Mouse (Mus musculus) left cerebral cortex, adult 2 months (tissue): ENCODE measurements around the gene D930007J09Rik. TPM values are rescaled to one million over a fixed set of nuclear protein-coding genes. Genes with fewer than 3 reads are reported as not detected.

Experiments used
- DNase-seq, 2 experiments: peaks; one replicate each; pipeline ENCODE4 v3.0.0; 2021 to 2022; ENCODE audit warnings: low spot score in 2 of 2, mixed read lengths in 1 of 2; ENCODE audit errors: extremely low spot score in 1 of 2
- H3K27ac ChIP-seq: fragments of 200-600 bp; 2 replicates; pipeline ENCODE4 v1.8.1; 2022
- H3K4me3 ChIP-seq: fragments of 200-600 bp; 2 replicates; pipeline ENCODE4 v1.8.1; 2022
- CTCF ChIP-seq: fragments of 200-600 bp; IDR thresholded peaks from 2 replicates; pipeline ENCODE4 v1.8.1; 2022; ENCODE audit warnings: antibody characterized with exemption, mild to moderate bottlenecking, moderate library complexity
- intact Hi-C: fragments of 180-260 bp; cut with DNase I; formaldehyde crosslinking; loops from one replicate; pipeline ENCODE4 v1.15.1; 2025
- total RNA-seq, 2 experiments: library from RNA; stranded (reverse); gene quantifications; 2 replicates each; pipeline ENCODE4 v1.2.3; 2021

Gene D930007J09Rik
- total RNA-seq, 2 experiments from 2014 or later: not detected

- no peak for TF ChIP-seq CTCF
- H3K27ac ChIP-seq: no peak overlapping the region
- H3K4me3 ChIP-seq: no peak overlapping the region
- no peak for DNase-seq
- intact Hi-C loops: no loop called here
These were observed 26.3 kb downstream of the D930007J09Rik start for GRCm38 (mm10) chr13:32776350-32776749.

GRCm38 (mm10) chr13:32775889-32776288 is 26.8 kb downstream of the D930007J09Rik start:
- DNase-seq: no peak
- Histone ChIP-seq H3K4me3 (no peak overlapping the region), H3K27ac (no peak overlapping the region)
- intact Hi-C loops: no loop called here
- no peak for TF ChIP-seq CTCF

- no peak for TF ChIP-seq CTCF
- no peak overlapping the region for H3K4me3 ChIP-seq
- DNase-seq: no peak
- H3K27ac ChIP-seq: no peak overlapping the region
- intact Hi-C loops: no loop called here
These were observed 32.7 kb downstream of the D930007J09Rik start for GRCm38 (mm10) chr13:32769960-32770359.

GRCm38 (mm10) chr13:32768104-32768503 is 34.5 kb downstream of the D930007J09Rik start:
- Histone ChIP-seq H3K4me3 (no peak overlapping the region), H3K27ac (no peak overlapping the region)
- peak; percentile 72 for TF ChIP-seq CTCF
- peak; percentile 25 to 29 for DNase-seq
- intact Hi-C loops: loop anchor here (1.0 kb wide), 1 partner anchor 29 kb away; no protein-coding TSS in a partner anchor

GRCm38 (mm10) chr13:32764448-32764847 is 38.2 kb downstream of the D930007J09Rik start:
- no peak overlapping the region for H3K27ac ChIP-seq
- DNase-seq: no peak
- TF ChIP-seq CTCF: no peak
- no peak overlapping the region for H3K4me3 ChIP-seq
- intact Hi-C loops: no loop called here

- TF ChIP-seq CTCF: no peak
- intact Hi-C loops: no loop called here
- Histone ChIP-seq H3K4me3 (no peak overlapping the region), H3K27ac (no peak overlapping the region)
- no peak for DNase-seq
These were observed 39.5 kb downstream of the D930007J09Rik start for GRCm38 (mm10) chr13:32763141-32763540.

GRCm38 (mm10) chr13:32760795-32761194 is 41.9 kb downstream of the D930007J09Rik start:
- no peak overlapping the region for H3K4me3 ChIP-seq
- no peak for DNase-seq
- H3K27ac ChIP-seq: no peak overlapping the region
- no peak for TF ChIP-seq CTCF
- intact Hi-C loops: no loop called here

GRCm38 (mm10) chr13:32759036-32759435 is 43.6 kb downstream of the D930007J09Rik start:
- Histone ChIP-seq H3K27ac (no peak overlapping the region), H3K4me3 (no peak overlapping the region)
- DNase-seq: no peak
- intact Hi-C loops: no loop called here
- TF ChIP-seq CTCF: no peak

Other genes starting within 250 kb of the D930007J09Rik start
- under 1 TPM; 0.07 to 0.16 TPM for gene Mylk4, start 18.9 kb downstream of the D930007J09Rik start, total RNA-seq
- 10 to 100 TPM; 57.0 to 63.4 TPM for gene Wrnip1, start 811 bp downstream of the D930007J09Rik start, total RNA-seq
- 1 to 10 TPM; 2.6 to 4.6 TPM for gene Serpinb1a, start 48.3 kb upstream of the D930007J09Rik start, total RNA-seq
- not detected for gene Serpinb1c, start 95.4 kb upstream of the D930007J09Rik start, total RNA-seq
- 1 to 10 TPM in 1 of 2 experiments, under 1 TPM in 1; 0.96 to 1.9 TPM for gene Serpinb6b, start 162.4 kb upstream of the D930007J09Rik start, total RNA-seq
- gene Serpinb9, start 200.4 kb upstream of the D930007J09Rik start, total RNA-seq: 1 to 10 TPM; 4.3 to 5.6 TPM
- gene Serpinb9b, start 224.6 kb upstream of the D930007J09Rik start, total RNA-seq: under 1 TPM in 1 of 2 experiments, not detected in 1; 0.09 TPM